Mouse (Mus musculus) hindbrain, embryonic 11.5 days (tissue): ENCODE data around the gene Paics. TPM values are rescaled to one million over a fixed set of nuclear protein-coding genes. Genes with fewer than 3 reads are reported as not detected.

ENCODE experiments used
- ATAC-seq: fragments of 200-750 bp; cut with Nextera tagmentation; 2 replicates; pipeline ENCODE4 v1.8.0; 2017; ENCODE audit warnings: mild to moderate bottlenecking, moderate TSS enrichment, moderate library complexity; ENCODE audit not compliant: low FRiP score
- DNase-seq: peaks from one replicate; pipeline ENCODE4 v3.0.0-alpha.2; 2015; ENCODE audit warnings: low spot score
- H3K27ac ChIP-seq: fragments of 300-500 bp; sonication (generic); 2 replicates; pipeline ENCODE4 v1.5.1; 2014; ENCODE audit warnings: mild to moderate bottlenecking, low read depth, low read length
- H3K27me3 ChIP-seq: fragments of 300-500 bp; sonication (generic); 2 replicates; pipeline ENCODE4 v1.6.1; 2014; ENCODE audit warnings: mild to moderate bottlenecking, low read length, moderate library complexity, mixed read lengths; ENCODE audit not compliant: control insufficient read depth, insufficient read depth
- H3K36me3 ChIP-seq: fragments of 300-500 bp; sonication (generic); 2 replicates; pipeline ENCODE4 v1.6.1; 2014; ENCODE audit warnings: mild to moderate bottlenecking, low read length, moderate library complexity, mixed read lengths; ENCODE audit not compliant: control insufficient read depth, insufficient read depth
- H3K4me1 ChIP-seq: fragments of 300-500 bp; sonication (generic); replicated peaks from 2 replicates; pipeline ENCODE4 v1.6.1; 2014; ENCODE audit warnings: low read length, mixed read lengths; ENCODE audit not compliant: control insufficient read depth, insufficient read depth
- H3K4me2 ChIP-seq: fragments of 300-500 bp; sonication (generic); replicated peaks from 2 replicates; pipeline ENCODE4 v1.6.1; 2014; ENCODE audit warnings: mild to moderate bottlenecking, low read depth, low read length
- H3K4me3 ChIP-seq: fragments of 300-500 bp; sonication (generic); 2 replicates; pipeline ENCODE4 v1.5.1; 2014; ENCODE audit warnings: low read depth, low read length
- H3K9ac ChIP-seq: fragments of 300-500 bp; sonication (generic); 2 replicates; pipeline ENCODE4 v1.6.1; 2014; ENCODE audit warnings: low read depth, low read length
- H3K9me3 ChIP-seq: fragments of 300-500 bp; sonication (generic); 2 replicates; pipeline ENCODE4 v1.6.1; 2016; ENCODE audit warnings: low read length; ENCODE audit not compliant: control insufficient read depth
- WGBS: fragments of 180-500 bp; shearing (Covaris S2); extraction: QIAGEN DNeasy Blood & Tissue Kit; methylation state at CpG from one replicate; pipeline ENCODE4 v1.1.7; 2014; 5-methylcytosine and 5-hydroxymethylcytosine counted together
- polyA plus RNA-seq: library from polyadenylated mRNA; unstranded; fragments of >200 nt; fragmentation: Nextera tagmentation; extraction: Ambion mirVana; gene quantifications from 2 replicates; pipeline ENCODE4 v1.2.1, GENCODE M21; 2014

The Paics gene
- polyA plus RNA-seq, 1 experiment from 2014 or later, result 351 TPM

- H3K4me1 ChIP-seq, result no peaks in the 10 kb centered on the region
- peaks cover 7% of the 10 kb centered on the region; the same call in 1 of the 2 replicates for H3K36me3 ChIP-seq
- ATAC-seq, result no peak
- no peak overlapping the region for H3K27ac ChIP-seq
- 95% methylated on average over 13 of the region's 13 CpGs for WGBS
- no peak overlapping the region for H3K4me3 ChIP-seq
- DNase-seq, result no peak
- no peak overlapping the region for H3K9ac ChIP-seq
- H3K27me3 ChIP-seq, result no peaks in the 10 kb centered on the region
- H3K4me2 ChIP-seq, result no peak overlapping the region
- no peaks in the 10 kb centered on the region for H3K9me3 ChIP-seq
Observed at GRCm38 (mm10) chr5:76923428-76923827, 27.7 kb upstream of the Paics start.

GRCm38 (mm10) chr5:76924296-76924695 lies 26.8 kb upstream of the Paics start:
- Histone ChIP-seq H3K9me3 (no peaks in the 10 kb centered on the region), H3K4me3 (no peak overlapping the region), H3K27me3 (no peaks in the 10 kb centered on the region), H3K27ac (no peak overlapping the region), H3K4me2 (no peak overlapping the region), H3K36me3 (peaks cover 7% of the 10 kb centered on the region; the same call in 1 of the 2 replicates), H3K9ac (no peak overlapping the region), H3K4me1 (no peaks in the 10 kb centered on the region)
- 81% methylated on average over 1 of the region's 1 CpGs for WGBS
- no peak for ATAC-seq
- no peak for DNase-seq

GRCm38 (mm10) chr5:76928124-76928832 lies 22.8 kb upstream of the Paics start:
- H3K9ac ChIP-seq, result no peak overlapping the region
- H3K4me2 ChIP-seq, result no peak overlapping the region
- no peaks in the 10 kb centered on the region for H3K4me1 ChIP-seq
- H3K9me3 ChIP-seq, result no peaks in the 10 kb centered on the region
- peaks cover 5% of the 10 kb centered on the region; the same call in 1 of the 2 replicates for H3K36me3 ChIP-seq
- no peaks in the 10 kb centered on the region for H3K27me3 ChIP-seq
- DNase-seq (no peak), ATAC-seq (no peak)
- WGBS, result 86% methylated on average over 16 of the region's 16 CpGs
- no peak overlapping the region for H3K4me3 ChIP-seq
- no peak overlapping the region for H3K27ac ChIP-seq

GRCm38 (mm10) chr5:76929180-76929877 lies 21.8 kb upstream of the Paics start:
- no peak for ATAC-seq
- Histone ChIP-seq H3K27ac (no peak overlapping the region), H3K27me3 (no peaks in the 10 kb centered on the region), H3K4me3 (no peak overlapping the region), H3K4me2 (no peak overlapping the region), H3K36me3 (peaks cover 5% of the 10 kb centered on the region; the same call in 1 of the 2 replicates), H3K9ac (no peak overlapping the region), H3K9me3 (no peaks in the 10 kb centered on the region), H3K4me1 (no peaks in the 10 kb centered on the region)
- WGBS, result 78% methylated on average over 7 of the region's 7 CpGs
- no peak for DNase-seq

- Histone ChIP-seq H3K4me1 (no peaks in the 10 kb centered on the region), H3K27ac (no peak overlapping the region), H3K4me2 (no peak overlapping the region), H3K4me3 (no peak overlapping the region), H3K27me3 (no peaks in the 10 kb centered on the region), H3K9ac (no peak overlapping the region), H3K9me3 (no peaks in the 10 kb centered on the region), H3K36me3 (peaks cover 7% of the 10 kb centered on the region)
- 95% methylated on average over 8 of the region's 8 CpGs for WGBS
- ATAC-seq (no peak), DNase-seq (no peak)
Observed at GRCm38 (mm10) chr5:76939717-76940116, 11.4 kb upstream of the Paics start.

- 94% methylated on average over 4 of the region's 4 CpGs for WGBS
- Histone ChIP-seq H3K36me3 (peaks cover 7% of the 10 kb centered on the region), H3K4me3 (no peak overlapping the region), H3K9me3 (no peaks in the 10 kb centered on the region), H3K9ac (no peak overlapping the region), H3K27ac (no peak overlapping the region), H3K4me1 (no peaks in the 10 kb centered on the region), H3K27me3 (no peaks in the 10 kb centered on the region), H3K4me2 (no peak overlapping the region)
- ATAC-seq (no peak), DNase-seq (no peak)
Observed at GRCm38 (mm10) chr5:76941975-76942374, 9.1 kb upstream of the Paics start.

GRCm38 (mm10) chr5:76942505-76942904 lies 8.6 kb upstream of the Paics start:
- peaks cover 7% of the 10 kb centered on the region for H3K36me3 ChIP-seq

GRCm38 (mm10) chr5:76944965-76945677 lies 6.0 kb upstream of the Paics start:
- Histone ChIP-seq H3K4me2 (no peak overlapping the region), H3K9ac (no peak overlapping the region), H3K9me3 (no peaks in the 10 kb centered on the region), H3K36me3 (0 out of 2 replicates have a peak, but pooled peaks cover 3% of the 10 kb centered on the region), H3K27ac (no peak overlapping the region), H3K27me3 (no peaks in the 10 kb centered on the region), H3K4me3 (no peak overlapping the region), H3K4me1 (no peaks in the 10 kb centered on the region)
- 89% methylated on average over 6 of the region's 6 CpGs for WGBS
- ATAC-seq (no peak), DNase-seq (no peak)

More at GRCm38 (mm10) chr5:76942505-76942904, 8.6 kb upstream of the Paics start:
- H3K4me1 ChIP-seq, result no peaks in the 10 kb centered on the region
- ATAC-seq (no peak), DNase-seq (no peak)
- no peak overlapping the region for H3K9ac ChIP-seq
- no peak overlapping the region for H3K4me2 ChIP-seq
- H3K4me3 ChIP-seq, result no peak overlapping the region
- H3K27me3 ChIP-seq, result no peaks in the 10 kb centered on the region
- no peaks in the 10 kb centered on the region for H3K9me3 ChIP-seq
- H3K27ac ChIP-seq, result no peak overlapping the region
- 95% methylated on average over 4 of the region's 4 CpGs for WGBS
